Comparison of ENCODE assay signal across 7 mouse cellular contexts in genomic region chr8:83902961-83903666, GRCm38 (mm10). TPM values are rescaled to one million over a fixed set of nuclear protein-coding genes. Genes with fewer than 3 reads are reported as not detected.
DNase-seq lines count a peak whose midpoint lies in the region; ATAC-seq and TF ChIP-seq lines count a peak whose summit lies in the region.

No protein-coding gene starts in this region.

- peak overlapping the region; percentile 64 for H3K4me2 ChIP-seq in forebrain, embryonic 15.5 days (replicated peaks)
- peak overlapping the region; percentile 40 for H3K4me2 ChIP-seq in liver, embryonic 11.5 days

- H3K27me3 ChIP-seq in forebrain, embryonic 15.5 days, result no peaks in the 10 kb centered on the region
- peaks cover 16% of the 10 kb centered on the region for H3K27me3 ChIP-seq in liver, embryonic 11.5 days (replicated peaks; ENCODE audit: control insufficient read depth, insufficient read depth, low read length)

- TF ChIP-seq CTCF in left cerebral cortex, adult 2 months (IDR thresholded peaks at IDR 0.05), result peak; percentile 30

- 0 out of 2 replicates have a peak overlapping the region, but pooled peaks have one; percentile 5 for H3K9ac ChIP-seq in forebrain, embryonic 15.5 days (replicated peaks)
- H3K9ac ChIP-seq in liver, embryonic 11.5 days (ENCODE audit: low read depth, low read length), result no peak overlapping the region

- DNase-seq in left cerebral cortex, adult 2 months (ENCODE audit: extremely low spot score in 1 of 2, low spot score in 2 of 2), result no peak
- DNase-seq in left cerebral cortex, postnatal 10 days (ENCODE audit: extremely low spot score in 1 of 2, low spot score in 2 of 2), result no peak
- peak; percentile 58 to 60 for DNase-seq in cerebellum, adult 18-20 months
- DNase-seq in liver, embryonic 11.5 days (ENCODE audit: low spot score), result no peak
- DNase-seq in ovary, postnatal 14 days (ENCODE audit: low spot score), result peak; percentile 41
- no peak for DNase-seq in spleen, postnatal 4 days (ENCODE audit: low spot score in 2 of 2)

- no peak overlapping the region for H3K27ac ChIP-seq in left cerebral cortex, adult 2 months
- no peak overlapping the region for H3K27ac ChIP-seq in forebrain, embryonic 15.5 days (replicated peaks)
- peak overlapping the region; percentile 43; the same call in 1 of the 2 replicates for H3K27ac ChIP-seq in liver, embryonic 11.5 days (ENCODE audit: low read depth, low read length)

- no peaks in the 10 kb centered on the region for H3K9me3 ChIP-seq in forebrain, embryonic 15.5 days
- H3K9me3 ChIP-seq in liver, embryonic 11.5 days (ENCODE audit: control insufficient read depth, low read length), result no peaks in the 10 kb centered on the region

- intact Hi-C loops in left cerebral cortex, adult 2 months (cut with DNase I), result no loop called here
- intact Hi-C loops in left cerebral cortex, postnatal 10 days (cut with DNase I), result no loop called here

- H3K4me3 ChIP-seq in left cerebral cortex, adult 2 months, result peak overlapping the region; percentile 94
- H3K4me3 ChIP-seq in forebrain, embryonic 15.5 days, result peak overlapping the region; percentile 99
- peak overlapping the region; percentile 86; the same call in 1 of the 2 replicates for H3K4me3 ChIP-seq in liver, embryonic 11.5 days (ENCODE audit: low read depth, low read length)

- no peaks in the 10 kb centered on the region for H3K36me3 ChIP-seq in forebrain, embryonic 15.5 days
- H3K36me3 ChIP-seq in liver, embryonic 11.5 days (ENCODE audit: control insufficient read depth, insufficient read depth, low read length), result 0 out of 2 replicates have a peak, but pooled peaks cover 4% of the 10 kb centered on the region

- H3K4me1 ChIP-seq in forebrain, embryonic 15.5 days, result peaks cover 59% of the 10 kb centered on the region
- H3K4me1 ChIP-seq in liver, embryonic 11.5 days (replicated peaks; ENCODE audit: control insufficient read depth, insufficient read depth, low read length), result peaks cover 56% of the 10 kb centered on the region

- ATAC-seq in forebrain, embryonic 15.5 days (replicated peaks), result no peak
- no peak for ATAC-seq in liver, embryonic 11.5 days (replicated peaks; ENCODE audit: low FRiP score)

- WGBS in forebrain, embryonic 15.5 days, result 15% methylated on average over 13 of the region's 13 CpGs
- WGBS in liver, embryonic 11.5 days, result 22% methylated on average over 12 of the region's 13 CpGs

RNA-seq across cellular contexts. Expression of gene Adgrl1, which starts 3.2 kb away (rescaled TPM):
- 100 to 1,000 TPM; 397 to 418 TPM for total RNA-seq in left cerebral cortex, adult 2 months (2021)
- total RNA-seq in left cerebral cortex, postnatal 10 days (2021), result 100 to 1,000 TPM; 445 to 464 TPM
- 56.2 and 57.0 TPM in 2 replicates for polyA plus RNA-seq in forebrain, embryonic 15.5 days (2015; fragmentation: Nextera tagmentation; extraction: Ambion mirVana)
- 7.4 and 10.3 TPM in 2 replicates for polyA plus RNA-seq in liver, embryonic 11.5 days (2014; fragmentation: Nextera tagmentation; extraction: Ambion mirVana)

RNA-seq across cellular contexts. Expression of gene Gm10644, which starts 51.9 kb away (rescaled TPM):
- total RNA-seq in left cerebral cortex, adult 2 months (2021), result under 1 TPM; 0.44 to 0.63 TPM
- total RNA-seq in left cerebral cortex, postnatal 10 days (2021), result under 1 TPM in 1 of 2 experiments, not detected in 1; 0.11 TPM
- polyA plus RNA-seq in forebrain, embryonic 15.5 days (2015; fragmentation: Nextera tagmentation; extraction: Ambion mirVana), result 0.74 and 0.95 TPM in 2 replicates
- 0.25 and 0.37 TPM in 2 replicates for polyA plus RNA-seq in liver, embryonic 11.5 days (2014; fragmentation: Nextera tagmentation; extraction: Ambion mirVana)

RNA-seq across cellular contexts. Expression of gene Asf1b, which starts 52.2 kb away (rescaled TPM):
- under 1 TPM; 0.35 to 0.66 TPM for total RNA-seq in left cerebral cortex, adult 2 months (2021)
- total RNA-seq in left cerebral cortex, postnatal 10 days (2021), result 1 to 10 TPM; 1.1 TPM
- 20.7 and 22.2 TPM in 2 replicates for polyA plus RNA-seq in forebrain, embryonic 15.5 days (2015; fragmentation: Nextera tagmentation; extraction: Ambion mirVana)
- 109 and 123 TPM in 2 replicates for polyA plus RNA-seq in liver, embryonic 11.5 days (2014; fragmentation: Nextera tagmentation; extraction: Ambion mirVana)

Comparison
In these comparisons a context has a peak if more than half of its experiments do, and no peak if none do; other contexts are left out.
1. DNase-seq: peak in cerebellum, adult 18-20 months (2 of 2) and ovary, postnatal 14 days (single experiment); none in left cerebral cortex, adult 2 months (0 of 2), left cerebral cortex, postnatal 10 days (0 of 2), liver, embryonic 11.5 days (single experiment) and spleen, postnatal 4 days (0 of 2).
2. Peak in every context shown above with its lines, with median percentiles within 50 percentile points of each other: H3K4me3 ChIP-seq.